Mouse (Mus musculus) ZHBTc4 (cell line): Measurements from ENCODE around the gene Trpm1.
A peak's percentile ranks its signal among the peaks of the same experiment; 100 is the strongest.

Experiments
- DNase-seq: peaks from one replicate; pipeline ENCODE4 v3.0.0-alpha.2; 2011; ENCODE audit warnings: low read depth, low spot score

The Trpm1 gene

DNA sequence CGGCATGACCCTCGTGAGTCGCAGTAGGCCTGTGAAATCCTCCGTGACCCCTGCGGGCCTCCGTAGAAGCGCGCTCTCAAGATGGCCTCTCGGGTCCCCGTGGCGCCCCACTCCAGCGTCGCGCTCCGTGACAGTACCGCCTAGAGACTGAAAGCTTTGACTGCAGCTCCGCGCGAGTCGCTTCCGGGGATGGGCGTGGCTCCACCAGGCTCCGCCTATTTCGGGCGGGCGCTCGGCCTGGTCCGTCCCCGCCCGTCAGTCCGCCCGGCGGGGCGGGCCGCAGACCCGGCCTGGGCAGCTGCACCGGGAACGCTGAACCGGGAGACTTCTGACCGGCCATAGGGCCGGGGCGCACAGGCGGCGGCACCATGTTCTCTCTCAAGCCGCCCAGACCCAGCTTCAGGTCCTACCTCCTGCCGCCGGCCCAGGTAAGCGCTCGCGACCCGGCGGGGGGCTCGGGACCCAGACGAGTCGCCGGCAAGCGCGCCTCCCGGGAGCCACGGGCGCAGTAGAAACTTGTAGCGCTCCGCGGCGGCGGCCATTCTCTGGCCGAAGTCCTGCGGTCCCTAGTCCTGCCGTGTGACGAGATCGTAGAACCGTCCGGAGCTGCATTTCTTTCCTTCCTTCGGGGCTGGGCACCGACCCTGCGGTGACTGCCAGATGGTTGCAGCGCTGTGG, 133.9 kb downstream of the Trpm1 start, which contains the start of gene Mtmr10:
Gene Mtmr10, plus strand, starts transcription at position 240 of the 678 bp plus-strand sequence.
- peak; percentile 99 for DNase-seq

GRCm38 (mm10) chr7:64289416-64289815, 135.8 kb downstream of the Trpm1 start:
- no peak for DNase-seq

GRCm38 (mm10) chr7:64290431-64290830, 136.8 kb downstream of the Trpm1 start:
- DNase-seq: no peak

DNA sequence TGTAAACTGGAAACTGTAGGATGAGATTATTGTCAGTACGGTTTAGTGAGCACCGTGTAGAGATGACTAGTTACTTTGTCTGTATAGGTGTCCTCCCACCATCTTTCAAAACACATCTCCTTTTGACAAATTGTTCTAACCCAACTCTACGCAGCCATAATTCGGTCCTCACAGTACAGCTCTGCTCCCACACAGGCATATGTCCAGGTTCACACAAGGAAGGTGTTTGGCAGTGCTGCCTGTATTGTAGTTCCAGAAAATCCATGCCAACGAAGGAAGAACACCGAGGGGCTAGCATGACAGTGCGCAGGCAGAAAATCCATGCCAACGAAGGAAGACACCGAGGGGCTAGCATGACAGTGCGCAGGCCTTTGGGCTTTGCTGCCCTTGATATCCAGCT, 138.1 kb downstream of the Trpm1 start:
- DNase-seq: no peak

- no peak for DNase-seq
Observed at GRCm38 (mm10) chr7:64296286-64297010, 142.8 kb downstream of the Trpm1 start.

GRCm38 (mm10) chr7:64310241-64310640, 156.6 kb downstream of the Trpm1 start:
- DNase-seq: no peak

DNA sequence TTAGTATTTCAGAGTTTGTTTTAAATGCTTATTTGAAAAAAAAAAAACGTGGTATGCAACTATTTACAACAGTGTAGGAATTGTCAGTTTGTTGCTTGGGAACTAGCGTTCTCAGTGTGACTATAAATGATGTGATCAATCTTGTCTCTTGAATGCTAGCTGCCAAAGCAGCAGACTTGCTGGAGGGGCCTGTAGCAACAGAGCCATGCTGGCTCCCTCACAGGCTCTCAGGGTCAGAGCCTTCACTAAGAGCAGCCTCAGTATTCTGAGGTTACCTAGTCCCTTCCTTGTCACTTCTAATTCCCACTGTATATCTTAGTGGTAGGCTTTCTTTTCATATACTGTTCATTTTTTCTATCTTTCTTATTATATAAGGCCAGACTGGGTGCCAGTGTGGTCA, 157.1 kb downstream of the Trpm1 start:
- DNase-seq: no peak

- DNase-seq: no peak
Observed at GRCm38 (mm10) chr7:64312811-64313210, 159.2 kb downstream of the Trpm1 start.
